Mouse (Mus musculus) forebrain, embryonic 12.5 days (tissue): ENCODE results near the gene Ngrn. TPM values are rescaled to one million over a fixed set of nuclear protein-coding genes. Genes with fewer than 3 reads are reported as not detected.

Source experiments
- ATAC-seq: fragments of 200-750 bp; cut with Nextera tagmentation; 2 replicates; pipeline ENCODE4 v1.8.0; 2017; ENCODE audit warnings: moderate TSS enrichment; ENCODE audit not compliant: low FRiP score
- H3K27ac ChIP-seq: fragments of 300-500 bp; sonication (generic); 2 replicates; pipeline ENCODE4 v1.5.1; 2016; ENCODE audit warnings: mild to moderate bottlenecking
- H3K27me3 ChIP-seq: fragments of 300-500 bp; sonication (generic); 2 replicates; pipeline ENCODE4 v1.6.1; 2016; ENCODE audit warnings: mild to moderate bottlenecking
- H3K36me3 ChIP-seq: fragments of 300-500 bp; sonication (generic); replicated peaks from 2 replicates; pipeline ENCODE4 v1.6.1; 2016; ENCODE audit warnings: mild to moderate bottlenecking
- H3K4me1 ChIP-seq: fragments of 300-500 bp; sonication (generic); 2 replicates; pipeline ENCODE4 v1.6.1; 2016
- H3K4me2 ChIP-seq: fragments of 300-500 bp; sonication (generic); 2 replicates; pipeline ENCODE4 v1.6.1; 2016; ENCODE audit warnings: mild to moderate bottlenecking, moderate library complexity
- H3K4me3 ChIP-seq: fragments of 300-500 bp; sonication (generic); replicated peaks from 2 replicates; pipeline ENCODE4 v1.5.1; 2016; ENCODE audit warnings: mild to moderate bottlenecking
- H3K9ac ChIP-seq: fragments of 300-500 bp; sonication (generic); 2 replicates; pipeline ENCODE4 v1.6.1; 2016; ENCODE audit warnings: mild to moderate bottlenecking
- H3K9me3 ChIP-seq: fragments of 300-500 bp; sonication (generic); 2 replicates; pipeline ENCODE4 v1.6.1; 2016
- WGBS: fragments of 180-500 bp; shearing (Covaris S2); methylation state at CpG from one replicate; pipeline ENCODE4 v1.1.7; 2016; 5-methylcytosine and 5-hydroxymethylcytosine counted together
- polyA plus RNA-seq: library from polyadenylated mRNA; unstranded; fragments of >200 nt; fragmentation: Nextera tagmentation; extraction: Ambion mirVana; gene quantifications from 2 replicates; pipeline ENCODE4 v1.2.1, GENCODE M21; 2016

Ngrn gene
- 56.8 TPM in 2 replicates for polyA plus RNA-seq

GRCm38 (mm10) chr7:80260625-80261371, at the start of gene Ngrn:
TSS of gene Ngrn (plus strand) at chr7:80261215.
- Histone ChIP-seq H3K4me2 (peak within 1 kb of the TSS; percentile 94), H3K36me3 (peaks cover 25% of the 10 kb centered on the region), H3K27me3 (peaks cover 36% of the 10 kb centered on the region), H3K4me3 (peak within 1 kb of the TSS; percentile 86), H3K9me3 (no peaks in the 10 kb centered on the region), H3K27ac (peak within 1 kb of the TSS; percentile 75), H3K9ac (peak within 1 kb of the TSS; percentile 80), H3K4me1 (peaks cover 9% of the 10 kb centered on the region)
- WGBS, result 27% methylated on average over 40 of the region's 40 CpGs
- peak; percentile 88 for ATAC-seq

- no peak overlapping the region for H3K4me2 ChIP-seq
- peaks cover 52% of the 10 kb centered on the region for H3K36me3 ChIP-seq
- ATAC-seq, result no peak
- peaks cover 12% of the 10 kb centered on the region for H3K4me1 ChIP-seq
- H3K27ac ChIP-seq, result no peak overlapping the region
- H3K4me3 ChIP-seq, result no peak overlapping the region
- H3K9ac ChIP-seq, result no peak overlapping the region
- no peaks in the 10 kb centered on the region for H3K9me3 ChIP-seq
- 91% methylated on average over 7 of the region's 7 CpGs for WGBS
- H3K27me3 ChIP-seq, result no peaks in the 10 kb centered on the region
These were observed 47.4 kb upstream of the Ngrn start for GRCm38 (mm10) chr7:80213604-80214003.

DNA sequence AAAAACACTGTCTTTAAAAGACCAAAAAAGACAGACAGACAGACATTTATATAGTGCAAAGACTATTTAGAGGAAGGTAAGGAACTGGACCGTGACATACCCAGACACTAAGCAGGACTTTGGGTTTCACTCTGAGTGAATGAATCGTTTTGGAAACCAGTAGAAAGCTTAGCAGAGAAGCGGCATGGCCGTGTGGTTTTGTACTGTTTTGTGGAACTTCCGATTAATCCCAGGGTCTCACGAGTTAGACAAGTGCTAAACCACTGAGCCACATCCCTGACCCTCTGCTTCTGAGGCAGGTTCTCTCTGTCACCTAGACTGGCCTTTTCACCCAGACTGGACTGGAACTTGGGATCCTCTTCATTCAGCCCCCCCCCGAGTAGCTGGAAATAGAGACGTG, 46.6 kb upstream of the Ngrn start:
- Histone ChIP-seq H3K9ac (no peak overlapping the region), H3K27ac (peak overlapping the region; percentile 75; the same call in 1 of the 2 replicates), H3K9me3 (no peaks in the 10 kb centered on the region), H3K36me3 (peaks cover 61% of the 10 kb centered on the region), H3K4me1 (peaks cover 9% of the 10 kb centered on the region), H3K4me2 (no peak overlapping the region), H3K4me3 (no peak overlapping the region), H3K27me3 (no peaks in the 10 kb centered on the region)
- WGBS, result 72% methylated on average over 8 of the region's 8 CpGs
- no peak for ATAC-seq

DNA sequence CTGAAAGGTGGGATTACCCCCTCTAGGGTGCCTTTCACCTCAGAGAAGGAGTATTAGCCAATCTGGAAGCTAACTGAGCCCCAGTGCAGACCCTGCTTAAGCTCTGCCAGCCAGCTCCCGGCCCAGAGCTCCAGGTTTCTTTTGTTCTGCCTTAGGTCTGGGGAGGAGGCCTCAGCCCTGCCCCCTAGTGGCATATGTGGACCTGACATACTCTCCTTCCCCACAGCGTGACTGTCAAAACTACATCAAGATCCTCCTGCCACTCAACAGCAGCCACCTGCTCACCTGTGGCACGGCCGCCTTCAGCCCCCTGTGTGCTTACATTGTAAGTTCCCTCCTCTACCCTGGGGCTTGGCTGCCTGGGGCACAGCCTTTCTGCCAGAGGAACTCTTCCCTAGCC, 45.6 kb upstream of the Ngrn start:
- Histone ChIP-seq H3K4me2 (no peak overlapping the region), H3K4me1 (peaks cover 5% of the 10 kb centered on the region), H3K27ac (peak overlapping the region; percentile 75; the same call in 1 of the 2 replicates), H3K4me3 (no peak overlapping the region), H3K9me3 (no peaks in the 10 kb centered on the region), H3K36me3 (peaks cover 70% of the 10 kb centered on the region), H3K27me3 (no peaks in the 10 kb centered on the region), H3K9ac (peak overlapping the region; percentile 36)
- peak; percentile 83 for ATAC-seq
- WGBS, result 17% methylated on average over 4 of the region's 4 CpGs

GRCm38 (mm10) chr7:80216566-80216965, 44.4 kb upstream of the Ngrn start:
- Histone ChIP-seq H3K27ac (no peak overlapping the region), H3K36me3 (peaks cover 82% of the 10 kb centered on the region), H3K9me3 (no peaks in the 10 kb centered on the region), H3K9ac (no peak overlapping the region), H3K4me2 (no peak overlapping the region), H3K4me1 (peaks cover 5% of the 10 kb centered on the region), H3K27me3 (no peaks in the 10 kb centered on the region), H3K4me3 (no peak overlapping the region)
- ATAC-seq, result no peak
- WGBS, result 84% methylated on average over 8 of the region's 8 CpGs

GRCm38 (mm10) chr7:80218666-80219065, 42.3 kb upstream of the Ngrn start:
- H3K36me3 ChIP-seq, result peaks cover 87% of the 10 kb centered on the region
- no peaks in the 10 kb centered on the region for H3K27me3 ChIP-seq
- H3K4me2 ChIP-seq, result no peak overlapping the region
- H3K9me3 ChIP-seq, result no peaks in the 10 kb centered on the region
- 96% methylated on average over 9 of the region's 9 CpGs for WGBS
- H3K27ac ChIP-seq, result no peak overlapping the region
- H3K9ac ChIP-seq, result no peak overlapping the region
- H3K4me3 ChIP-seq, result no peak overlapping the region
- peaks cover 5% of the 10 kb centered on the region for H3K4me1 ChIP-seq
- no peak for ATAC-seq

DNA sequence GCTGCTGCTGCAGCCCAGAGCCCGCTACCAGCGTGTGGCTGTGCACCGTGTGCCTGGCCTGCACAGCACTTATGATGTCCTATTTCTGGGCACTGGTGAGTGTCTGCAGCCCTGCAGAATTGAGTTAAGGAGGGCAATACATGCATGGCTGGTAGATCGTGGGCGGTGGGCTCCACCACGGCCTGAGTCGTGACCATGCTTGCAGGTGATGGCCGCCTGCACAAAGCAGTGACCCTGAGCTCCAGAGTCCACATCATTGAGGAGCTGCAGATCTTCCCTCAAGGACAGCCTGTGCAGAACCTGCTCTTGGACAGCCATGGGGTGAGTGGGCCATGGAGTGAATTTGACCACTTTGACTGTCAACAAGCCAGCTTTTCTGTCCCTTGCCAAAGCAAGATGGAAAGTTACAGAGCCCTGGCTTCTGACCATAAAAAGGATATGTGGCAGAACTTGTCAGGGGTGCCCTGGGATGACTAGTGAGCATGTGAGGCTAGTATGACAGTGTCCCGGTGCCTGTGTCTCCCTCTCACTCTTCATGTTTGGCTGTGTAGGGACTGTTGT, 40.7 kb upstream of the Ngrn start:
- peaks cover under 1% of the 10 kb centered on the region; the same call in 1 of the 2 replicates for H3K4me1 ChIP-seq
- no peak for ATAC-seq
- H3K4me3 ChIP-seq, result no peak overlapping the region
- H3K36me3 ChIP-seq, result peaks cover 93% of the 10 kb centered on the region
- H3K27me3 ChIP-seq, result no peaks in the 10 kb centered on the region
- H3K9me3 ChIP-seq, result no peaks in the 10 kb centered on the region
- no peak overlapping the region for H3K9ac ChIP-seq
- H3K4me2 ChIP-seq, result no peak overlapping the region
- no peak overlapping the region for H3K27ac ChIP-seq
- WGBS, result 97% methylated on average over 9 of the region's 9 CpGs

- Histone ChIP-seq H3K9ac (no peak overlapping the region), H3K9me3 (no peaks in the 10 kb centered on the region), H3K4me1 (no peaks in the 10 kb centered on the region), H3K27me3 (no peaks in the 10 kb centered on the region), H3K36me3 (peaks cover 90% of the 10 kb centered on the region), H3K4me2 (no peak overlapping the region), H3K27ac (no peak overlapping the region), H3K4me3 (no peak overlapping the region)
- WGBS, result 83% methylated on average over 4 of the region's 4 CpGs
- ATAC-seq, result no peak
These were observed 39.8 kb upstream of the Ngrn start for GRCm38 (mm10) chr7:80221179-80221750.

DNA sequence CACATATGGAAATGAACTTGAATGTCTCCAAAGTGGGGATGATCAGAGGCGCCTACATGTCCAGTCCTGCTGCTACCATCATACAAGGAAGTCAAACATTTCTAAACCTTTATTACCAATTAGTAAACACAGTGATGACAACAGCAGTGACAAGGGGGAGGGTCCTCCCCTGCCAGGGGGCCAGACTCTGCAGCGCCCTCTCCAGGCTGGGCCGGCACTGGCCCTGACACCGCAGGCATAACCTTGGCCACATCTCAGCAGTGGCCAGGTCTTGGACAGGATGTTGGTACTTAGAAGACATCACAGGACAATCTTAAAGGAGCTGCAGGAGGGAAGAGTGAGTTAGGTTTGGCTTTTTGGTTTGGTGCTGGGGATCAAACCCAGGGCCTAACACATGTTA, 34.0 kb upstream of the Ngrn start:
- H3K9ac ChIP-seq, result no peak overlapping the region
- H3K4me1 ChIP-seq, result peaks cover 5% of the 10 kb centered on the region
- H3K36me3 ChIP-seq, result peaks cover 50% of the 10 kb centered on the region
- H3K27ac ChIP-seq, result no peak overlapping the region
- no peak for ATAC-seq
- H3K9me3 ChIP-seq, result no peaks in the 10 kb centered on the region
- peaks cover 11% of the 10 kb centered on the region for H3K27me3 ChIP-seq
- 95% methylated on average over 4 of the region's 4 CpGs for WGBS
- no peak overlapping the region for H3K4me3 ChIP-seq
- no peak overlapping the region for H3K4me2 ChIP-seq

DNA sequence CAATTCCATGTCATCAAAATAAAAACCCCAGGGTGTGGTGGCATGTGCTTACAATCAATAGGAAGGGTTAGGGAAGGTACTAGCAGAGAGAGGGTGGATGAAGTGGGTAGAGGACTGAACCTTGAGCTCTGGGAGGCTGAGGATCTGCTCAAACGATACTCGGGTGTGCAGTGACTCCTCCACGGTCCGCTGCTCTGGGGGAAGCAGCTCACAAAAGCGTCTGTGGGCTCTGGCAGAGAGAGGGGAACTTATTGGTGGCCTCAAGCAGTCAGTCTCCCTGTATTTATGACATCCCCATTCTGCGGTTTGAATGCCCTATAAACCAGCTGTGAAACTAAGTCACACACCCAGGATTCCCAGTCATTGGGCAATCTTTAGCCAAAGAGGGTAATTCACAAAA, 30.8 kb upstream of the Ngrn start:
- 67% methylated on average over 6 of the region's 6 CpGs for WGBS
- peaks cover 20% of the 10 kb centered on the region for H3K4me1 ChIP-seq
- no peak for ATAC-seq

GRCm38 (mm10) chr7:80231971-80232488, 29.0 kb upstream of the Ngrn start:
- Histone ChIP-seq H3K9me3 (no peaks in the 10 kb centered on the region), H3K4me2 (peak overlapping the region; percentile 85), H3K27me3 (peaks cover 11% of the 10 kb centered on the region), H3K36me3 (peaks cover 10% of the 10 kb centered on the region), H3K9ac (peak overlapping the region; percentile 75), H3K27ac (no peak overlapping the region), H3K4me1 (peaks cover 21% of the 10 kb centered on the region), H3K4me3 (peak overlapping the region; percentile 69)
- ATAC-seq, result no peak
- under 1% methylated on average over 29 of the region's 29 CpGs for WGBS

More for the DNA sequence above, 30.8 kb upstream of the Ngrn start:
- H3K36me3 ChIP-seq, result peaks cover 22% of the 10 kb centered on the region
- no peaks in the 10 kb centered on the region for H3K9me3 ChIP-seq
- no peak overlapping the region for H3K4me2 ChIP-seq
- no peak overlapping the region for H3K4me3 ChIP-seq
- H3K27me3 ChIP-seq, result peaks cover 11% of the 10 kb centered on the region
- H3K27ac ChIP-seq, result no peak overlapping the region
- H3K9ac ChIP-seq, result no peak overlapping the region

GRCm38 (mm10) chr7:80232489-80233029, 28.5 kb upstream of the Ngrn start, which contains the start of the genes Cib1 and Gdpgp1:
TSS of gene Cib1 (minus strand) at chr7:80232813.
TSS of gene Gdpgp1 (plus strand) at chr7:80232865.
- ATAC-seq, result peak; percentile 98
- Histone ChIP-seq H3K4me1 (peaks cover 21% of the 10 kb centered on the region), H3K9me3 (no peaks in the 10 kb centered on the region), H3K4me3 (peak within 1 kb of the TSS; percentile 69), H3K9ac (peak within 1 kb of the TSS; percentile 75), H3K27ac (peak within 1 kb of the TSS; percentile 50; the same call in 1 of the 2 replicates), H3K36me3 (peaks cover 5% of the 10 kb centered on the region; the same call in 1 of the 2 replicates), H3K27me3 (peaks cover 11% of the 10 kb centered on the region), H3K4me2 (peak within 1 kb of the TSS; percentile 85)
- WGBS, result 0% methylated on average over 49 of the region's 56 CpGs
